Mouse (Mus musculus): ENCODE data around the gene Eef1b2.

The Eef1b2 gene

GRCm38 (mm10) chr1:63195848-63196512, 19.4 kb downstream of the Eef1b2 start:
- no peak for DNase-seq

- no peak for DNase-seq
Observed at GRCm38 (mm10) chr1:63199387-63199786, 22.8 kb downstream of the Eef1b2 start.

GRCm38 (mm10) chr1:63200322-63200721, 23.7 kb downstream of the Eef1b2 start:
- DNase-seq, result no peak

GRCm38 (mm10) chr1:63201672-63202071, 25.0 kb downstream of the Eef1b2 start:
- no peak for DNase-seq

DNA sequence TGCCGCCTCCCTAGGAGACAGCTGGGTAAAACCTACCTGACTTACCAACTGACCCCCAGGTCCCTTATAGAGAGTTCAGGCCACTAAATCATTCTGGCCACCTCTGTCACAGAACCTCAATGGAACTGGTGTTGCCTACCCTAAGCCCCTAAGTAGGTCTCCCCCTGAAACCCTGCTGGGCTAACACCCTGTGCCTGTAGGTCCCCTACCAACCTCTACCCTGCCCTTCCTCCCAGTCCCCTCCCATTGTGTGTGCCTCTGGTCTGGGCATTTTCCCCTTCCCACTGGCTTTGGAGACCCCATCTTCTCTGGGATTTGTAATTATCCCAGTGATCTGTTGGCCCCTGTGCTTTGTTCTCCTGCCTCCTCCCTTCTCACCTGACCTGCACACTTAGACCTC, 26.8 kb downstream of the Eef1b2 start:
- no peak for DNase-seq

DNA sequence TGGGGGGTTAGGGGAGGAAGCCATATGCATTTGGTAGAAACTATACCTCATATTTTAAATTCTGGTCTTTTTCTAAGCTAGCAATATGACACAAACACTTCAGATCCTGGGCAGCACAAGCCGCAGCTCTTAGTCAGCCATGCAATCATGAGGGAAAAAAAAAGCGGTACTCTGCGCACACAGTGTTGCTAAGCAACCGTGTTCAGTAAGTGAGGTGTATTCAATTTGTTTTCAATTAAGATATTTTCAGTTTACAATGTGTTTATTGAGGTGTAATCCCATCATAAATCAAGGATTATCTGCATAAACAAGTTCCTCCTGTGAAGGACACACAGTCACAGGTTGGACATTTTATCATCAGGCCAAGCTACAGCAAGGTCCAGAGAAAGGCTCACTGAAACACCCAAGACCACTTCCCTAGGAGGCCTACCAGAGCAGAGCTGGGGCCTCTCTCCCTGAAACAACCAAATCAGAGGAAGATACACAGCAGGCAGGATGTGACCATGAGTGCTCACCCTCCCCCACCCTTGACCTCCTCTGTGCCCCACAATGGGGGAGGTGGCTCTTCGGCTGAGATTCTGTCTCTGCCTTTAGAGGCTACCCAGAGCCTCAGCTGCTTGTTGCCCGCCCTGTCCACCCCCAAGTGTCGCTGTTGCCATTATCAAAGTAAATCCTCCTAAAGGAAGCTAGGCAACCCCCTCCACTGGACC, 27.5 kb downstream of the Eef1b2 start:
- no peak for DNase-seq

- DNase-seq, result no peak
Observed at GRCm38 (mm10) chr1:63204660-63205394, 28.2 kb downstream of the Eef1b2 start.

DNA sequence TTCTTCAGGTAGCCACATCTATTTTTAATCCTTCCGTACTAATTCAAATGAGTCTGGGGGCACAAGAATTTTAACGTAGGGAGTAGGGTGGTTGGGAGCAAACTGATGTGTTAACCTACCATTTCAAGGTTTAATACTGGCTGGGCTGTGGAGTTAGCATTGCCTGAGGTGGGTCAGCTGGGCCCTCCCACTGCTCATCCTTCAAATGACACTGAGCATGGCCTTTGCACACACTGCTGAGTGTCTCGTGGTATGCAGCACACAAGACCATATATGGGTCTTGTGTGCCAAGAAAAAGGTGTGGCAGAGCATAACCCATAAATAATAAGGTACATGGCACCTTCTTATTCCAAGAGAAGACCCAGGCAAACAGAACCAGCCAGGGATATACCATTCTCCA, 31.0 kb downstream of the Eef1b2 start:
- DNase-seq, result no peak

DNA sequence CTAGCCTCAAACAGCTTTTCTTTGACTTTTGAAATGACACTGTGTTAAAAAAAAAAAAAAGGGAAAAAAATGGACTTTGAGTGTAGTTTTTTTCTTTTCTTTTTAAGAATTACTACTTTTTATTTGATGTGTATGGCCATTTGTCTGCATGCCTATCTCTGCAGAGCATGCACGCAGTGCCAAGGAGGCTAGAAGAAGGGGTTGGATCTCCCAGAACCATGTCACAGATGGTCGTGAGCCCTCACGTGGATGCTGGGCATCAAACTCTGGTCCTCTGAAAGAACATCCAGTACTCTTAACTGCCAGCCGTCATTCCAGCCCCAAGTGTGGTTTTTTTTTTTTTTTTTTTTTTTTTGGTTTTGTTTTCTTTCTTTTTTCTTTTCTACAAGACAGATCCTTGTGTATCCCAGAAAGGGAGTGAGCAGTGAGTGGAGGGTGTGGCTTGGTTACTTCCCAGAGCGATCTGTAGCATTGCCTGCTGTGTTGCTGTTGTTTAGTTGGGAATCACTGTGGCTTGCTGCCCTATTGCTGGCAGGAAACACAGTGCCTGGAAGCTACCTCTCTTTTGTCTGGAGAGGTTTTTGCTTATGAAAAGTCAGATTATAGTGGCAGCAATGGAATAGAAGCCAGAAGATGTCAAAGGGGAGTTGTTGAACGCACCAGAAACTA, 33.4 kb downstream of the Eef1b2 start:
- DNase-seq, result no peak

GRCm38 (mm10) chr1:63213478-63214270, 37.0 kb downstream of the Eef1b2 start:
- no peak for DNase-seq

DNA sequence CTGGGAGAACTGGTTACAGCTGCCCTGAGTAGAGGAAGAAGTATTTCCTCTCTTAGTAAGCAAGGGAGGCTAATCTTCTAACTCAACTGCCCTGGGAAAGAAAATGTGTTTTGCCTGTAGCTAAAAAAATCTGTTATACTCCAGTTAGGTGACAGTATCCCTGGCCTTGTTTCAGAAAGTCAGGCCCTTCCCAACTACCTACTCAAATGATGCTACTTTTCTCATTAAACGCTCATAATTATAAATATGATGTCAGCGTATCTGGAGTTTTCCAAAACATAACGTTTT, 37.6 kb downstream of the Eef1b2 start, which contains the start of gene Gpr1:
Gene Gpr1 (minus strand): TSS at position 273 of the 288 bp plus-strand sequence.
- DNase-seq, result no peak

GRCm38 (mm10) chr1:63214631-63215030, 38.0 kb downstream of the Eef1b2 start:
- no peak for DNase-seq

DNA sequence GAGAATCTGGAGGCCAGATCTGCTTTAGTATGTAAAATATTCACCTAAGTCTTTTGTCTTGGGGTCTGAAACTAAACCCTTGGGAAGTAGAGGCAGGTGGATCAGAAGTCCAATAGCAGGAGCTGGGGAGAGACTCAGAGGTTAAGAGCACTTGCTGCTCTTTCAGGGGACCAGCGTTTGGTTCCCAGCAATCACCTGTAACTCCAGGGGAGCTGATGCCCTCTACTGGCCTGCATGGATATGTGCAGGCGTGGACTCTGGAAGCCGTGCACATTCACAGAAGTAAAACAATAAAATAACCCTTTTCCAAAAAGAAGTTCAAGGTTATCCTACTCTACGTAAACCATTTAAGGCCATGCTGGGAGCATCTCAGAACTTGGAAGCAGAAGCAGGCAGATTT, 42.7 kb downstream of the Eef1b2 start:
- DNase-seq, result no peak

DNA sequence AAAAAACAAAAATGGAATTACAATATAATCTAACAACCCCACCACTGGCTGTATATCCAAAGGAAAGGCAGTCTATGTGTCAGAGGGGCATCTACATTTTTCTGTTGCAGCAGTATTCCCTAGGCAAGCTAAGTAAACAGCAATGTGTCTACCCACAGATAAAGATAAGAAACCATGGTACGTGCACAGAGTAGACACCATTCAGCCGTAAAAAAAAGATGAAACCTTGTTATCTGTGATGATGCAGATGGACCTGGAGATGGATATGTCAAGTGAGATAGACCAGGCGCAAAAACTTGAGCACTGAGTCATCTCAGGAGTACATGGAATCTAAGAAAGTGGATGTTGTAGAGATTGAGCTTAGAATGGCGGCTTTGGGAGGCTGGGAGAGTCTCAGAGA, 48.4 kb downstream of the Eef1b2 start:
- DNase-seq, result no peak

GRCm38 (mm10) chr1:63225890-63226289, 49.3 kb downstream of the Eef1b2 start:
- no peak for DNase-seq

DNA sequence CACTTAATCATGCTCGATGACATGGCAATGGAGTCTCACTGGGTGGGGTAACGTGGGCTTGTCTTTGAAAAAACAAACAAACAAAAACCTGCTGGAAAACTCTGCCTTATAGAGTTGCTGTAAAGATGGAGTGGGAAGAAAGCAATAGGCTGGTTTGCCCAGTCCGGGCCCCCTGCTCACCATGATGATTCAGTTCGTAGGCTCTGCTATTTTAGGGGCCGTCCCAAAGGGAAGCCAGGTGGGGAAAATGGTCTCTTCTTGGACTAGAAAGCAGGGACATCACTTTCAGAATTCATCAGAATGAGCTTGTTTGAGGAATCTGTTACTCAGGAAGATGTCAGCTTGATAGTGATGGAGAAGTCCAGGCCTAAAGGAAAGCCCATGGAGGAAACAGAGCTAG, 50.6 kb downstream of the Eef1b2 start:
- DNase-seq, result no peak
